Mouse (Mus musculus): ENCODE results near the gene Lrp5. TPM values are rescaled to one million over a fixed set of nuclear protein-coding genes. Genes with fewer than 3 reads are reported as not detected.

Gene Lrp5
- total and polyA plus RNA-seq, 3 experiments, result 16.1 to 31.9 TPM; not detected in 1

- H3K4me1 ChIP-seq (ENCODE audit: control insufficient read depth in 1 of 2, insufficient read depth in 2 of 2, low read length in 2 of 2), result no peaks in the 10 kb centered on the region; a peak in 1 of 4 replicates
- DNase-seq (ENCODE audit: low read depth, low spot score), result peak; percentile 30
- no peaks in the 10 kb centered on the region for H3K27me3 ChIP-seq (ENCODE audit: control insufficient read depth in 1 of 2, insufficient read depth in 2 of 2, low read length in 2 of 2)
- no peak for TF ChIP-seq EP300 (IDR thresholded peaks at IDR 0.05; ENCODE audit: low read depth in 1 of 2, low read length in 2 of 2)
- no peak for TF ChIP-seq ETS1 (IDR thresholded peaks at IDR 0.05; ENCODE audit: low read depth, low read length)
- TF ChIP-seq ZNF384 (IDR thresholded peaks at IDR 0.05; ENCODE audit: low read depth, low read length), result peak; percentile 59
- TF ChIP-seq CTCF (IDR thresholded peaks at IDR 0.05 in 2 of 3, conservative IDR thresholded peaks at IDR 0.05 in 1 of 3; ENCODE audit: control insufficient read depth in 1 of 3, insufficient read depth in 1 of 3, low read depth in 2 of 3, low read length in 3 of 3, poor library complexity in 1 of 3, severe bottlenecking in 1 of 3), result peak in 1 of 3 experiments; percentile 26; a peak in 1 of 6 replicates
- TF ChIP-seq GATA1 (IDR thresholded peaks at IDR 0.05; ENCODE audit: low read depth, low read length), result no peak
- no peak overlapping the region for H3K4me3 ChIP-seq (ENCODE audit: control insufficient read depth in 1 of 2, insufficient read depth in 1 of 2, low read depth in 2 of 2, low read length in 2 of 2)
- no peaks in the 10 kb centered on the region for H3K79me2 ChIP-seq (ENCODE audit: control insufficient read depth, insufficient read depth, low read length, poor library complexity)
- no peak overlapping the region for H3K27ac ChIP-seq (ENCODE audit: control insufficient read depth, low read depth, low read length)
- H3K36me3 ChIP-seq (ENCODE audit: control insufficient read depth in 1 of 2, insufficient read depth in 2 of 2, low read length in 2 of 2), result peaks cover 0 to 6% of the 10 kb centered on the region in 2 experiments; a peak in 2 of 4 replicates
- no peaks in the 10 kb centered on the region for H3K9me3 ChIP-seq (replicated peaks; ENCODE audit: insufficient read depth, low read length)
- no peak overlapping the region for H3K9ac ChIP-seq (ENCODE audit: control insufficient read depth, low read depth, low read length, poor library complexity, severe bottlenecking)
Observed at GRCm38 (mm10) chr19:3623294-3623693, 63.1 kb downstream of the Lrp5 start.

- Histone ChIP-seq H3K79me2 (ENCODE audit: control insufficient read depth, insufficient read depth, low read length, poor library complexity) (no peaks in the 10 kb centered on the region), H3K27me3 (ENCODE audit: control insufficient read depth in 1 of 2, insufficient read depth in 2 of 2, low read length in 2 of 2) (no peaks in the 10 kb centered on the region), H3K9ac (ENCODE audit: control insufficient read depth, low read depth, low read length, poor library complexity, severe bottlenecking) (no peak overlapping the region), H3K36me3 (ENCODE audit: control insufficient read depth in 1 of 2, insufficient read depth in 2 of 2, low read length in 2 of 2) (peaks cover 0 to 6% of the 10 kb centered on the region in 2 experiments; a peak in 3 of 4 replicates), H3K9me3 (replicated peaks; ENCODE audit: insufficient read depth, low read length) (no peaks in the 10 kb centered on the region), H3K27ac (ENCODE audit: control insufficient read depth, low read depth, low read length) (no peak overlapping the region), H3K4me3 (ENCODE audit: control insufficient read depth in 1 of 2, insufficient read depth in 1 of 2, low read depth in 2 of 2, low read length in 2 of 2) (no peak overlapping the region), H3K4me1 (ENCODE audit: control insufficient read depth in 1 of 2, insufficient read depth in 2 of 2, low read length in 2 of 2) (no peaks in the 10 kb centered on the region; a peak in 1 of 4 replicates)
- TF ChIP-seq RCOR1 (IDR thresholded peaks at IDR 0.05; ENCODE audit: low read depth, low read length), result no peak
- no peak for TF ChIP-seq GABPA (IDR thresholded peaks at IDR 0.05; ENCODE audit: low read depth, low read length)
- no peak for TF ChIP-seq HCFC1 (IDR thresholded peaks at IDR 0.05; ENCODE audit: low read depth, low read length)
- no peak for TF ChIP-seq POLR2AphosphoS5 (IDR thresholded peaks at IDR 0.05; ENCODE audit: borderline replicate concordance, low read depth, low read length)
- TF ChIP-seq ZKSCAN1 (IDR thresholded peaks at IDR 0.05; ENCODE audit: low read depth, low read length), result no peak
- TF ChIP-seq MAX (IDR thresholded peaks at IDR 0.05; ENCODE audit: low read length), result no peak
- no peak for TF ChIP-seq EP300 (IDR thresholded peaks at IDR 0.05; ENCODE audit: low read depth in 1 of 2, low read length in 2 of 2)
- no peak for TF ChIP-seq SIN3A (IDR thresholded peaks at IDR 0.05; ENCODE audit: low read length)
- no peak for TF ChIP-seq USF2 (IDR thresholded peaks at IDR 0.05; ENCODE audit: borderline replicate concordance in 1 of 2, insufficient read depth in 1 of 2, low read depth in 1 of 2, low read length in 2 of 2)
- no peak for TF ChIP-seq ZMIZ1 (IDR thresholded peaks at IDR 0.05; ENCODE audit: low read depth, low read length)
- no peak for TF ChIP-seq RAD21 (IDR thresholded peaks at IDR 0.05; ENCODE audit: low read depth, low read length)
- TF ChIP-seq GATA1 (IDR thresholded peaks at IDR 0.05; ENCODE audit: low read depth, low read length), result no peak
- DNase-seq (ENCODE audit: low read depth, low spot score), result no peak
Observed at GRCm38 (mm10) chr19:3620871-3621270, 65.5 kb downstream of the Lrp5 start.

Data from MEL (cell line).